Mouse (Mus musculus): ENCODE measurements around the gene Ube2o. TPM values are rescaled to one million over a fixed set of nuclear protein-coding genes. Genes with fewer than 3 reads are reported as not detected.

Ube2o gene
- polyA plus RNA-seq, 1 experiment from 2014 or later = 5.2 TPM

- H3K9ac ChIP-seq (ENCODE audit: low read length) = peak overlapping the region; percentile 81
- no peaks in the 10 kb centered on the region for H3K9me3 ChIP-seq (ENCODE audit: control insufficient read depth, low read length)
- no peaks in the 10 kb centered on the region for H3K36me3 ChIP-seq (ENCODE audit: control insufficient read depth, insufficient read depth, low read length)
- H3K4me1 ChIP-seq (replicated peaks; ENCODE audit: control insufficient read depth, insufficient read depth, low read length) = peaks cover 45% of the 10 kb centered on the region
- H3K4me3 ChIP-seq (ENCODE audit: low read length) = peak overlapping the region; percentile 76
- H3K27me3 ChIP-seq (ENCODE audit: control insufficient read depth, insufficient read depth, low read depth, low read length) = no peaks in the 10 kb centered on the region
- ATAC-seq (ENCODE audit: low read depth) = peak; percentile 56
- peak overlapping the region; percentile 53 for H3K27ac ChIP-seq (ENCODE audit: low read length)
- peak overlapping the region; percentile 70 for H3K4me2 ChIP-seq (ENCODE audit: low read depth, low read length)
- 13% methylated on average over 38 of the region's 42 CpGs for WGBS
Measured at GRCm38 (mm10) chr11:116624131-116624832, 43.0 kb upstream of the Ube2o start.

GRCm38 (mm10) chr11:116623281-116624124 lies 42.3 kb upstream of the Ube2o start:
- Histone ChIP-seq H3K4me2 (ENCODE audit: low read depth, low read length) (peak overlapping the region; percentile 70), H3K4me3 (ENCODE audit: low read length) (peak overlapping the region; percentile 76), H3K4me1 (replicated peaks; ENCODE audit: control insufficient read depth, insufficient read depth, low read length) (peaks cover 53% of the 10 kb centered on the region), H3K27me3 (ENCODE audit: control insufficient read depth, insufficient read depth, low read depth, low read length) (no peaks in the 10 kb centered on the region), H3K36me3 (ENCODE audit: control insufficient read depth, insufficient read depth, low read length) (no peaks in the 10 kb centered on the region), H3K27ac (ENCODE audit: low read length) (peak overlapping the region; percentile 53), H3K9ac (ENCODE audit: low read length) (peak overlapping the region; percentile 81), H3K9me3 (ENCODE audit: control insufficient read depth, low read length) (no peaks in the 10 kb centered on the region)
- 6% methylated on average over 40 of the region's 40 CpGs for WGBS
- peak; percentile 11 for ATAC-seq (ENCODE audit: low read depth)

GRCm38 (mm10) chr11:116621258-116621704 lies 40.0 kb upstream of the Ube2o start:
- H3K27ac ChIP-seq (ENCODE audit: low read length) = peak overlapping the region; percentile 87
- WGBS = 8% methylated on average over 6 of the region's 6 CpGs
- H3K36me3 ChIP-seq (ENCODE audit: control insufficient read depth, insufficient read depth, low read length) = no peaks in the 10 kb centered on the region
- H3K27me3 ChIP-seq (ENCODE audit: control insufficient read depth, insufficient read depth, low read depth, low read length) = no peaks in the 10 kb centered on the region
- 0 out of 2 replicates have a peak overlapping the region, but pooled peaks have one; percentile 2 for H3K4me3 ChIP-seq (ENCODE audit: low read length)
- peak overlapping the region; percentile 29; the same call in 1 of the 2 replicates for H3K9ac ChIP-seq (ENCODE audit: low read length)
- H3K9me3 ChIP-seq (ENCODE audit: control insufficient read depth, low read length) = no peaks in the 10 kb centered on the region
- no peak overlapping the region; the same call in none of the 2 replicates for H3K4me2 ChIP-seq (ENCODE audit: low read depth, low read length)
- ATAC-seq (ENCODE audit: low read depth) = peak; percentile 83
- peaks cover 73% of the 10 kb centered on the region for H3K4me1 ChIP-seq (replicated peaks; ENCODE audit: control insufficient read depth, insufficient read depth, low read length)

- Histone ChIP-seq H3K27ac (ENCODE audit: low read length) (peak overlapping the region; percentile 87), H3K9me3 (ENCODE audit: control insufficient read depth, low read length) (no peaks in the 10 kb centered on the region), H3K27me3 (ENCODE audit: control insufficient read depth, insufficient read depth, low read depth, low read length) (no peaks in the 10 kb centered on the region), H3K36me3 (ENCODE audit: control insufficient read depth, insufficient read depth, low read length) (no peaks in the 10 kb centered on the region), H3K9ac (ENCODE audit: low read length) (peak overlapping the region; percentile 29; the same call in 1 of the 2 replicates), H3K4me2 (ENCODE audit: low read depth, low read length) (peak overlapping the region; percentile 27), H3K4me3 (ENCODE audit: low read length) (no peak overlapping the region; the same call in 1 of the 2 replicates), H3K4me1 (replicated peaks; ENCODE audit: control insufficient read depth, insufficient read depth, low read length) (peaks cover 78% of the 10 kb centered on the region)
- ATAC-seq (ENCODE audit: low read depth) = peak; percentile 15
- WGBS = 54% methylated on average over 10 of the region's 10 CpGs
Measured at GRCm38 (mm10) chr11:116620559-116621253, 39.5 kb upstream of the Ube2o start.

- peak overlapping the region; percentile 27 for H3K4me2 ChIP-seq (ENCODE audit: low read depth, low read length)
- WGBS = 31% methylated on average over 9 of the region's 9 CpGs
Measured at GRCm38 (mm10) chr11:116620073-116620472, 38.8 kb upstream of the Ube2o start.

GRCm38 (mm10) chr11:116619561-116619960 lies 38.3 kb upstream of the Ube2o start:
- peaks cover 84% of the 10 kb centered on the region for H3K4me1 ChIP-seq (replicated peaks; ENCODE audit: control insufficient read depth, insufficient read depth, low read length)
- H3K4me2 ChIP-seq (ENCODE audit: low read depth, low read length) = no peak overlapping the region
- WGBS = 47% methylated on average over 8 of the region's 8 CpGs
- no peak overlapping the region for H3K9ac ChIP-seq (ENCODE audit: low read length)
- no peaks in the 10 kb centered on the region for H3K9me3 ChIP-seq (ENCODE audit: control insufficient read depth, low read length)
- no peaks in the 10 kb centered on the region for H3K27me3 ChIP-seq (ENCODE audit: control insufficient read depth, insufficient read depth, low read depth, low read length)
- peak overlapping the region; percentile 41; the same call in 1 of the 2 replicates for H3K27ac ChIP-seq (ENCODE audit: low read length)
- no peaks in the 10 kb centered on the region for H3K36me3 ChIP-seq (ENCODE audit: control insufficient read depth, insufficient read depth, low read length)
- H3K4me3 ChIP-seq (ENCODE audit: low read length) = no peak overlapping the region
- no peak for ATAC-seq (ENCODE audit: low read depth)

More at GRCm38 (mm10) chr11:116620073-116620472, 38.8 kb upstream of the Ube2o start:
- Histone ChIP-seq H3K27me3 (ENCODE audit: control insufficient read depth, insufficient read depth, low read depth, low read length) (no peaks in the 10 kb centered on the region), H3K9ac (ENCODE audit: low read length) (peak overlapping the region; percentile 5; the same call in 1 of the 2 replicates), H3K27ac (ENCODE audit: low read length) (peak overlapping the region; percentile 87), H3K4me3 (ENCODE audit: low read length) (peak overlapping the region; percentile 2; the same call in 1 of the 2 replicates), H3K36me3 (ENCODE audit: control insufficient read depth, insufficient read depth, low read length) (no peaks in the 10 kb centered on the region), H3K9me3 (ENCODE audit: control insufficient read depth, low read length) (no peaks in the 10 kb centered on the region), H3K4me1 (replicated peaks; ENCODE audit: control insufficient read depth, insufficient read depth, low read length) (peaks cover 85% of the 10 kb centered on the region)
- ATAC-seq (ENCODE audit: low read depth) = no peak

GRCm38 (mm10) chr11:116619156-116619555 lies 37.9 kb upstream of the Ube2o start:
- WGBS = 77% methylated on average over 7 of the region's 7 CpGs
- Histone ChIP-seq H3K4me1 (replicated peaks; ENCODE audit: control insufficient read depth, insufficient read depth, low read length) (peaks cover 81% of the 10 kb centered on the region), H3K4me3 (ENCODE audit: low read length) (no peak overlapping the region), H3K36me3 (ENCODE audit: control insufficient read depth, insufficient read depth, low read length) (no peaks in the 10 kb centered on the region), H3K27me3 (ENCODE audit: control insufficient read depth, insufficient read depth, low read depth, low read length) (no peaks in the 10 kb centered on the region), H3K4me2 (ENCODE audit: low read depth, low read length) (no peak overlapping the region), H3K9ac (ENCODE audit: low read length) (no peak overlapping the region), H3K9me3 (ENCODE audit: control insufficient read depth, low read length) (no peaks in the 10 kb centered on the region), H3K27ac (ENCODE audit: low read length) (peak overlapping the region; percentile 41; the same call in 1 of the 2 replicates)
- no peak for ATAC-seq (ENCODE audit: low read depth)

GRCm38 (mm10) chr11:116618666-116619065 lies 37.4 kb upstream of the Ube2o start:
- H3K27me3 ChIP-seq (ENCODE audit: control insufficient read depth, insufficient read depth, low read depth, low read length) = no peaks in the 10 kb centered on the region
- H3K9me3 ChIP-seq (ENCODE audit: control insufficient read depth, low read length) = no peaks in the 10 kb centered on the region
- ATAC-seq (ENCODE audit: low read depth) = no peak
- WGBS = 88% methylated on average over 7 of the region's 7 CpGs
- H3K4me2 ChIP-seq (ENCODE audit: low read depth, low read length) = no peak overlapping the region
- peaks cover 81% of the 10 kb centered on the region for H3K4me1 ChIP-seq (replicated peaks; ENCODE audit: control insufficient read depth, insufficient read depth, low read length)
- H3K9ac ChIP-seq (ENCODE audit: low read length) = no peak overlapping the region
- no peak overlapping the region for H3K4me3 ChIP-seq (ENCODE audit: low read length)
- no peak overlapping the region for H3K27ac ChIP-seq (ENCODE audit: low read length)
- no peaks in the 10 kb centered on the region; the same call in 1 of the 2 replicates for H3K36me3 ChIP-seq (ENCODE audit: control insufficient read depth, insufficient read depth, low read length)

Data from lung, embryonic 16.5 days (tissue).